Mouse (Mus musculus) stomach, embryonic 14.5 days (tissue): ENCODE measurements at regions not wholly inside any gene's neighbourhood (a gene's known extent, or its start where the extent isn't known, plus 50 kb on each side); places are given as distances from the start of the nearest gene placed in this dataset.

ENCODE experiments used
- ATAC-seq: fragments of 200-750 bp; cut with Nextera tagmentation; 2 replicates; pipeline ENCODE4 v1.8.0; 2017; ENCODE audit warnings: low read depth, moderate TSS enrichment; ENCODE audit not compliant: insufficient number of reproducible peaks, insufficient read depth, low FRiP score
- H3K27ac ChIP-seq: fragments of 300-500 bp; sonication (generic); 2 replicates; pipeline ENCODE4 v1.5.1; 2014; ENCODE audit warnings: mild to moderate bottlenecking, low read length, moderate library complexity, mixed read lengths
- H3K27me3 ChIP-seq: fragments of 300-500 bp; sonication (generic); 2 replicates; pipeline ENCODE4 v1.6.1; 2014; ENCODE audit warnings: low read length, control low read depth, mixed read lengths; ENCODE audit not compliant: control insufficient read depth, insufficient read depth
- H3K36me3 ChIP-seq: fragments of 300-500 bp; sonication (generic); 2 replicates; pipeline ENCODE4 v1.6.1; 2014; ENCODE audit warnings: mild to moderate bottlenecking, control low read depth, low read length, moderate library complexity, mixed read lengths; ENCODE audit not compliant: control insufficient read depth, insufficient read depth
- H3K4me1 ChIP-seq: fragments of 300-500 bp; sonication (generic); 2 replicates; pipeline ENCODE4 v1.6.1; 2014; ENCODE audit warnings: low read length, control low read depth, mixed read lengths; ENCODE audit not compliant: control insufficient read depth, insufficient read depth
- H3K4me2 ChIP-seq: fragments of 300-500 bp; sonication (generic); replicated peaks from 2 replicates; pipeline ENCODE4 v1.6.1; 2014; ENCODE audit warnings: low read depth, low read length, control low read depth
- H3K4me3 ChIP-seq: fragments of 300-500 bp; sonication (generic); 2 replicates; pipeline ENCODE4 v1.5.1; 2014; ENCODE audit warnings: low read depth, low read length, control low read depth
- H3K9ac ChIP-seq: fragments of 300-500 bp; sonication (generic); replicated peaks from 2 replicates; pipeline ENCODE4 v1.6.1; 2014; ENCODE audit warnings: low read depth, mild to moderate bottlenecking, control low read depth, low read length, moderate library complexity, mixed read lengths
- H3K9me3 ChIP-seq: fragments of 300-500 bp; sonication (generic); 2 replicates; pipeline ENCODE4 v1.6.1; 2016; ENCODE audit warnings: low read depth, low read length, control low read depth; ENCODE audit not compliant: control insufficient read depth
- WGBS: fragments of 180-500 bp; shearing (Covaris S2); extraction: QIAGEN DNeasy Blood & Tissue Kit; methylation state at CpG from one replicate; pipeline ENCODE4 v1.1.7; 2014; 5-methylcytosine and 5-hydroxymethylcytosine counted together

DNA sequence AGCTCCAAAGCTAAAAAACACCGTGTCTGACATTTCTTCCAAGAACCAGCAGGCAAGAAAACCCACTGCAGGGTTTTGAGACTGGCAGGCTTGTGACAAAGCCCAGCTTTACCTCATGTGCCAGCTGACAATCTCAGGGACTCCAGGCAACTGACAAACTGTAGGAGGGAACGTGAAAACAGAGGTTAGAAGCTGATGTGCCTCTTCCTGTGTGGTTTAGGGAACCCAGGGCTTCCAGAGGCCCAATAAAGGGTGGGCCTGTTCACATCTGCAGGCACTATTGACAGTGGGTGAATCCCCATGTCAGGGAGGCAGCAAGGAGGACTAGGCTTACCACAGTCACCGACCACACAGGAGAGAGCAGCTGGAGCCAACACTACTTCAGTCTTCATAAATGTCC is 302.7 kb upstream of the Pik3r1 start:
- Histone ChIP-seq H3K9me3 (no peaks in the 10 kb centered on the region), H3K4me2 (no peak overlapping the region), H3K4me3 (no peak overlapping the region), H3K27me3 (no peaks in the 10 kb centered on the region), H3K36me3 (no peaks in the 10 kb centered on the region), H3K9ac (no peak overlapping the region), H3K4me1 (no peaks in the 10 kb centered on the region), H3K27ac (no peak overlapping the region)
- ATAC-seq = no peak
- WGBS = 48% methylated on average over 3 of the region's 3 CpGs

DNA sequence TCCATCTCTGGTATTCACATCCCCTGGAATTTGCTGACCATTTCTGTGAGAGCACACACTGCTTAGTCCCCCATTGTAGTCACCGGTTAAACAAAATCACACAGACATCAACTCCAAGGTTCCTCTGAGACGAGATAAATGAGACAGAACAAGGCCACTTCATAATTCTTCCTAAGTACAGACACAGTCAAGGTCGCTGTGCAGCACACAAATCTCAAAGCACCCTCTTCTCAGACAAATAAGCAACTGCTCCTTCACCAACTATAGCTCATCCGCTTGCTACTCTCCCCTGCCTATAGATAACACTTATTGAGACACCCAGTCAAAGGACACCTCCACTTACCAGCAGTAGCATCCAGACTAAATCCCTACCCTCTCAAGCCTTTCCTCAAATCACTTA is 304.3 kb upstream of the Pik3r1 start:
- ATAC-seq = no peak
- Histone ChIP-seq H3K4me1 (no peaks in the 10 kb centered on the region), H3K4me2 (no peak overlapping the region), H3K27ac (no peak overlapping the region), H3K27me3 (no peaks in the 10 kb centered on the region), H3K9ac (no peak overlapping the region), H3K4me3 (no peak overlapping the region), H3K9me3 (no peaks in the 10 kb centered on the region), H3K36me3 (no peaks in the 10 kb centered on the region)
- WGBS = 76% methylated on average over 4 of the region's 4 CpGs

DNA sequence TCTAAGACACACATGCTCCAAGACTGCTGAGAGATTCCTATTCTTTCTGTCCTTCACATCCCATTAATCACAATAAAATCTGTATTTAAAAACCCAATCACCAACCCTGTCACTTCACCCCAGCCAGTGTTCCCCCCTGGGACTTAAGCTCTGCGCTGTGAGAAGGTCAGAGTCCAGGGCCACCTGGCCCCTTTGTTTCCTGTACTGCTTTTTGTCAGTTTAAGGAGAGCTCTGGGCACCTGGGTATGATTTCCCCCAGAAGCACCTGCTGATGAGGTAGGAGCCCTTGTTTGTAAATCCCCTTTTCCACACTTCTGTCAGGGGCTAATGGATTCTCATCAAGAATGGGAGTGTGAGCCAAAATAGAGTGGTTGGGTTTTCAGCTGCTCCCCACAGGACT is 319.7 kb upstream of the Pik3r1 start:
- Histone ChIP-seq H3K4me2 (no peak overlapping the region), H3K36me3 (no peaks in the 10 kb centered on the region), H3K4me1 (no peaks in the 10 kb centered on the region), H3K9me3 (no peaks in the 10 kb centered on the region), H3K27ac (no peak overlapping the region), H3K4me3 (no peak overlapping the region), H3K9ac (no peak overlapping the region), H3K27me3 (no peaks in the 10 kb centered on the region)
- no peak for ATAC-seq
- 66% methylated on average over 1 of the region's 1 CpGs for WGBS

DNA sequence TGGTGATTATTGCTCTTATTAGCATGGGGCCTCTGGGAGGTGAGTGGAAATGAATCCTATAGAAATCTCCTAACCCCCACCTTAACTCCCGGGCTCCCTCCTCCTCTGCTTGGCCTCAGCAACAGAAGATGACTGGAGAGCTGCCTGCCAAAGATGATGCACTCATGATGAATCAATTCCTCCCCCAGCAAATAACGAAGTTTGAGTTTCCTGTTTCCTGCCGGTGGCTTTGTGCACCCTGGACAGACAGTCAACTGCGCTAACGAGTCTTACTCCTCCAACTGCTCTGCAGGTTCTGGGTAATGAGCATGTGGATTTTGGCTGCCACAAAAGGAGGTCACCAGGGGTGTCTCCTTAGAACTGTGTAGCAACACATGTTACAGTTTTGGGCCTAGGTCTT is 321.5 kb upstream of the Pik3r1 start:
- Histone ChIP-seq H3K27ac (no peak overlapping the region), H3K4me2 (no peak overlapping the region), H3K4me3 (no peak overlapping the region), H3K9me3 (no peaks in the 10 kb centered on the region), H3K9ac (no peak overlapping the region), H3K36me3 (no peaks in the 10 kb centered on the region), H3K4me1 (no peaks in the 10 kb centered on the region), H3K27me3 (no peaks in the 10 kb centered on the region)
- ATAC-seq = no peak
- WGBS = 49% methylated on average over 5 of the region's 5 CpGs

DNA sequence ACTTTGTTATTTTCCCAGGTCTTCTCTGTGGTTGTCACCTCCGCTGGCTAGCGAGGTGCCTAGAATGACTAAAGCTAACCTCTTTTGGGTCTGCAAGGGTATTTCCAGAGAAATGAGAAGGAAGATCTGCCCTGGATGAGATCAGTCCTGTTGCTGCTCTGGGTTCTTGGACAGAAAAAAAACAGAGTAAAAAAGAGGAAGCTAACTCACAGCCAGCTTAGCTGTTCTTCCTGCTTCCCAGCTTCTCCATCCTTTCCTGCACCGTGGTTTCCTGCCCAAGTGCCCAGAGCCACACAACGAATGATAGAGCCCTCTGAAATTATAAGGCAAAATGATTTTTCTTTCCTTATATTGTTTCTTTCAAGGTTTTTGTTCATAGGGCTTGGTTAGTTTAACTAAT is 326.2 kb upstream of the Pik3r1 start:
- ATAC-seq = no peak
- WGBS = 95% methylated on average over 4 of the region's 4 CpGs
- H3K27ac ChIP-seq = no peak overlapping the region

DNA sequence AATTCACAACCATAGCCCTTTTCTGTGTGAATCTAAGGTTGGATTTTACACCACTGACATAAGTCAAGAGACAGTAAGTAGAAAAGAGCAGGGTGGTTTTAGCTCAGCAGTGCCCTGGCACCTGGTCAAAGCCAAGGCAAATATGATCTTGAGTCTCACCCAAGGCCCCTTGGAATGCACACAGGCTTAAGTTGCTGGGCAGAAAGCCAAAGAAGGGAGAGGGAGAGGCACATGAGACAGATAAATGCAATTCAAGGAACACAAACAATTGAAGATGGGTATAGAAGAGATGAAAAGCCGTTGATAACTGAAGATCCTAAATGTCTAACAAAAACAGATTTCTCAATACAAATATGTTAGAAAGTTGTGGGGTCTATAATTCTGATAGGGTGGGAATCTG is 335.1 kb upstream of the Pik3r1 start:
- H3K9ac ChIP-seq = no peak overlapping the region
- 60% methylated on average over 1 of the region's 1 CpGs for WGBS
- H3K9me3 ChIP-seq = no peaks in the 10 kb centered on the region
- H3K27ac ChIP-seq = no peak overlapping the region
- ATAC-seq = no peak
- H3K4me1 ChIP-seq = no peaks in the 10 kb centered on the region
- no peaks in the 10 kb centered on the region for H3K36me3 ChIP-seq
- H3K4me2 ChIP-seq = no peak overlapping the region
- H3K4me3 ChIP-seq = no peak overlapping the region
- no peaks in the 10 kb centered on the region for H3K27me3 ChIP-seq

More for the DNA sequence above, 326.2 kb upstream of the Pik3r1 start:
- Histone ChIP-seq H3K36me3 (no peaks in the 10 kb centered on the region), H3K4me2 (no peak overlapping the region), H3K4me3 (no peak overlapping the region), H3K4me1 (no peaks in the 10 kb centered on the region), H3K9me3 (no peaks in the 10 kb centered on the region), H3K9ac (no peak overlapping the region), H3K27me3 (no peaks in the 10 kb centered on the region)

DNA sequence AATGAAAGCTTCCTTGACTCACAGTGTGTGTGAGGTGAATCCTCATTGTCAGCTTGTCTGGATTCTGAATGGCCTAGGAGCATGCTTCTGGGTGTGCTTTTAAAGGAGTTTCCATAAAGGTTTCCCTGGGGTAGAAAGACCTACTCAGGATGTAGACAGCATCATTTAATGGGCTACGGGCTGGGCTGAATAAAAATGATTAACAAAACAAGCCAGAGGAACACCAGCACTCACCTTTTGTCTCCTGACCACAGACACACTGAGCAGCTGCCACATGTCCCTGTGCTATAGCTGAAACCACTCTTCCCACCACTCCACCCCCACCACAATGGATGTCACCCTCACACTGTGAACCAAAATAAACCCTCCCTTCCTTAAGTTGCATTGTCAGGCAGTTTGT is 338.2 kb upstream of the Pik3r1 start:
- ATAC-seq = no peak
- no peak overlapping the region for H3K4me2 ChIP-seq
- no peak overlapping the region for H3K4me3 ChIP-seq
- 82% methylated on average over 1 of the region's 1 CpGs for WGBS
- H3K27ac ChIP-seq = no peak overlapping the region
- H3K9ac ChIP-seq = no peak overlapping the region
- no peaks in the 10 kb centered on the region for H3K27me3 ChIP-seq
- H3K36me3 ChIP-seq = no peaks in the 10 kb centered on the region
- no peaks in the 10 kb centered on the region for H3K4me1 ChIP-seq
- no peaks in the 10 kb centered on the region for H3K9me3 ChIP-seq

DNA sequence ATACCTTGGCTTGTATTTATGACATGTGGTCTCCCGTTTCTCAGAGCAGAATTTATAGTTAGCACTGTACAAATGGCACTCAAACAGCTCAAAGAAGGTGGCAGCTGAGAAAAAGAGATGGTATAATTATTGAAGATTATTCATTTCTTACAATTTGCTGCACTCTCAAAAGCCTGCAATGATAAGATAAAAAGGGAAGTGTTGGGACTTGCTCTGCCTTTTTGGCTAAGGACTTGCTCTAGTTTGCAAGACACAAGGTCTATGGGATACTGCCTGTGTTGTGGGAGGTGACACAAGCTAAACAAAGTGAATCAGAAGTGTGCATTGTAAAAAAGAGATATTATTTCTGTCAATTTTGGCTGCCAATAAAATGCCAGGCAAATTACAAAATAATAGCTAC is 340.2 kb upstream of the Pik3r1 start:
- Histone ChIP-seq H3K9ac (no peak overlapping the region), H3K27me3 (no peaks in the 10 kb centered on the region), H3K9me3 (no peaks in the 10 kb centered on the region), H3K36me3 (no peaks in the 10 kb centered on the region), H3K4me3 (no peak overlapping the region), H3K4me1 (no peaks in the 10 kb centered on the region), H3K27ac (no peak overlapping the region), H3K4me2 (no peak overlapping the region)
- 71% methylated on average over 1 of the region's 1 CpGs for WGBS
- no peak for ATAC-seq

DNA sequence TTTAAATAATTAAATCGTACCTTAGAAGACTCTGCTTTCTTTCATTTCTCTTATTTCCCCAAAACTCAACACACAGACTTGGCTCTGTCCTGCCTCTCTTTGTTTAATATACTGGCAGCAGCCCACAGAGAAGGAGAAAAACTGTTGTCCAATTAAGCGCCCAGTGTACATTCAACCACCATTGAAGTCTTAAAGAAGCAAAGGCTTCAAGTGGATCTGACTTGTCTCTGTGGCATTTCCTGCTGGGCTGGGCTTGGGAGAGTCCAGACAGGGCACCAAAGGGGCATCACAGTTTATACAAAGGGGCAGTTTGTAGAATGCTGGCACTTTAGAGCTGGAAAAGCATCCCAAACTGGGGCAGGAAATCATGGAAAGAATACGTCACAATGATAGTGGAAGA is 340.9 kb upstream of the Pik3r1 start:
- WGBS = 74% methylated on average over 3 of the region's 3 CpGs
- Histone ChIP-seq H3K27ac (no peak overlapping the region), H3K4me2 (no peak overlapping the region), H3K4me3 (no peak overlapping the region), H3K9me3 (no peaks in the 10 kb centered on the region), H3K27me3 (no peaks in the 10 kb centered on the region), H3K36me3 (no peaks in the 10 kb centered on the region), H3K4me1 (no peaks in the 10 kb centered on the region), H3K9ac (no peak overlapping the region)
- no peak for ATAC-seq
